Mouse (Mus musculus): ENCODE measurements at regions not wholly inside any gene's neighbourhood (a gene's known extent, or its start where the extent isn't known, plus 50 kb on each side); places are given as distances from the start of the nearest gene placed in this dataset.

- no peak overlapping the region for H3K4me3 ChIP-seq (replicated peaks; ENCODE audit: low read length)
- H3K27me3 ChIP-seq (replicated peaks; ENCODE audit: control insufficient read depth, insufficient read depth, low read length): 0 out of 2 replicates have a peak, but pooled peaks cover 9% of the 10 kb centered on the region
- no peak for ATAC-seq
- WGBS: 9% methylated on average over 5 of the region's 5 CpGs
- no peak overlapping the region for H3K4me2 ChIP-seq (ENCODE audit: low read length)
- H3K9ac ChIP-seq (replicated peaks; ENCODE audit: low read depth, low read length): no peak overlapping the region
- H3K9me3 ChIP-seq (ENCODE audit: control insufficient read depth, low read length): no peaks in the 10 kb centered on the region; the same call in 1 of the 2 replicates
- H3K27ac ChIP-seq (ENCODE audit: low read length): no peak overlapping the region
- H3K4me1 ChIP-seq (replicated peaks; ENCODE audit: control insufficient read depth, insufficient read depth, low read length): peaks cover 26% of the 10 kb centered on the region
- H3K36me3 ChIP-seq (ENCODE audit: control insufficient read depth, insufficient read depth): no peaks in the 10 kb centered on the region
Observed at GRCm38 (mm10) chr9:23012130-23012529, 210.7 kb upstream of the Bmper start.

DNA sequence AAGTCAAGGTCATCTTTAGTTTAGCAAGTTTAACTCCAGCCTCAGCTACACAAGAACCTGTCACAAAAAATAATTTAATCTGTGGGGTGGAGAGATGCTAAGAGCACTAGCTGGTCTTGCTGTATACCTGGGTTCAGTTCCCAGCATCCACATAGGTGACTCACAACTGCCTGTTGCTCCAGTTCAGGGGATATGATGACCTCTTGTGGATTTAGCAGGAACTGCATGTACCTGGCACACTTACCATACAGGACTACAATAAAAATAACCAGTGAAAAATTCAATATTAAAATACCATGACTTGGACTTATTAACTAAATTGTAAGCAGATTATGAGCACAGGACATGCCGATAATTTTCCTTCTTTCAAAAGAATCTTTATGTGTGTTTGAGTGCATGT is 206.1 kb upstream of the Bmper start:
- Histone ChIP-seq H3K4me1 (replicated peaks; ENCODE audit: control insufficient read depth, insufficient read depth, low read length) (peaks cover 5% of the 10 kb centered on the region), H3K4me3 (replicated peaks; ENCODE audit: low read length) (no peak overlapping the region), H3K4me2 (ENCODE audit: low read length) (no peak overlapping the region), H3K36me3 (ENCODE audit: control insufficient read depth, insufficient read depth) (no peaks in the 10 kb centered on the region), H3K27me3 (replicated peaks; ENCODE audit: control insufficient read depth, insufficient read depth, low read length) (no peaks in the 10 kb centered on the region), H3K27ac (ENCODE audit: low read length) (no peak overlapping the region), H3K9me3 (ENCODE audit: control insufficient read depth, low read length) (no peaks in the 10 kb centered on the region; the same call in 1 of the 2 replicates), H3K9ac (replicated peaks; ENCODE audit: low read depth, low read length) (no peak overlapping the region)
- 100% methylated on average over 1 of the region's 1 CpGs for WGBS
- ATAC-seq: no peak

DNA sequence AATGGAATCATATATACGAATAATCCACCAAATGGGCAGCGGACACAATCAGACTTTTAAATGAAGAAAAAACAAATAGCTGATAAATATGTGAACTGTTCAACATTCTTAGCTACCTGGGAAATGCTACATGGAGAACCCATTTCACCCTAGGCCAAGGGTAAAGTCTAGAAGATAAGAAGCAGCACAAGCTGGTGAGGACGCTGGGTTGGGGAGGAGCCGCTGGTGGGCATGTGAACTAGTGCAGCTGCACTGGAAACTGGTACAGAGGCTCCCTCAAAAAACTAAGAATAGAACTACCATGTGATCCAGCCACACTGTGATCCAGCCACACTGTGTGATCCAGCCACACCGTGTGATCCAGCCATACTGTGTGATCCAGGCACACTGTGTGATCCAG is 198.8 kb upstream of the Bmper start:
- WGBS: 93% methylated on average over 5 of the region's 5 CpGs
- H3K9ac ChIP-seq (replicated peaks; ENCODE audit: low read depth, low read length): no peak overlapping the region
- no peak overlapping the region for H3K4me2 ChIP-seq (ENCODE audit: low read length)
- H3K27ac ChIP-seq (ENCODE audit: low read length): no peak overlapping the region
- H3K4me1 ChIP-seq (replicated peaks; ENCODE audit: control insufficient read depth, insufficient read depth, low read length): peaks cover 5% of the 10 kb centered on the region
- no peak overlapping the region for H3K4me3 ChIP-seq (replicated peaks; ENCODE audit: low read length)
- no peaks in the 10 kb centered on the region for H3K36me3 ChIP-seq (ENCODE audit: control insufficient read depth, insufficient read depth)
- ATAC-seq: no peak
- H3K9me3 ChIP-seq (ENCODE audit: control insufficient read depth, low read length): no peaks in the 10 kb centered on the region
- no peaks in the 10 kb centered on the region for H3K27me3 ChIP-seq (replicated peaks; ENCODE audit: control insufficient read depth, insufficient read depth, low read length)

DNA sequence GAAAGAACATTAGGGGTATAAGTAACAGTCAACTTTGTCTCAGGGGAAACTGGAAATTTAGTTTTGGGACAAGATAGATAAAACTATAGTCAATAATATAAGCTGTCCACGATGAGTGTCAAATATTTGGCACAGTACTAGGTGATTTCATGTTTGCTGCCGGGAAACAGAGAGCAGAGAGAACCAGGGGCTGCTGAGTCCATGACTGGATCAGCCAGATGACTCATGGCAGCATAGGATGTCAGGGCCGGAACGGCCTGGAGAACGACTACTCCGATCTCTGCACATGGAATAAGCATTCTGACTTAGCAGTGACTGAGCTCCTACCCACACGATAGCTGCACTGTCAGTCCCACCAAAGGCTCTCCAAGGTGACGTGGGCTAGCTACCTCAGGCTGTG is 197.6 kb upstream of the Bmper start:
- H3K36me3 ChIP-seq (ENCODE audit: control insufficient read depth, insufficient read depth): no peaks in the 10 kb centered on the region
- H3K9ac ChIP-seq (replicated peaks; ENCODE audit: low read depth, low read length): no peak overlapping the region
- no peak for ATAC-seq
- H3K4me1 ChIP-seq (replicated peaks; ENCODE audit: control insufficient read depth, insufficient read depth, low read length): peaks cover 5% of the 10 kb centered on the region
- H3K27ac ChIP-seq (ENCODE audit: low read length): no peak overlapping the region
- no peak overlapping the region for H3K4me2 ChIP-seq (ENCODE audit: low read length)
- no peaks in the 10 kb centered on the region for H3K9me3 ChIP-seq (ENCODE audit: control insufficient read depth, low read length)
- H3K27me3 ChIP-seq (replicated peaks; ENCODE audit: control insufficient read depth, insufficient read depth, low read length): no peaks in the 10 kb centered on the region
- 96% methylated on average over 8 of the region's 8 CpGs for WGBS
- no peak overlapping the region for H3K4me3 ChIP-seq (replicated peaks; ENCODE audit: low read length)

DNA sequence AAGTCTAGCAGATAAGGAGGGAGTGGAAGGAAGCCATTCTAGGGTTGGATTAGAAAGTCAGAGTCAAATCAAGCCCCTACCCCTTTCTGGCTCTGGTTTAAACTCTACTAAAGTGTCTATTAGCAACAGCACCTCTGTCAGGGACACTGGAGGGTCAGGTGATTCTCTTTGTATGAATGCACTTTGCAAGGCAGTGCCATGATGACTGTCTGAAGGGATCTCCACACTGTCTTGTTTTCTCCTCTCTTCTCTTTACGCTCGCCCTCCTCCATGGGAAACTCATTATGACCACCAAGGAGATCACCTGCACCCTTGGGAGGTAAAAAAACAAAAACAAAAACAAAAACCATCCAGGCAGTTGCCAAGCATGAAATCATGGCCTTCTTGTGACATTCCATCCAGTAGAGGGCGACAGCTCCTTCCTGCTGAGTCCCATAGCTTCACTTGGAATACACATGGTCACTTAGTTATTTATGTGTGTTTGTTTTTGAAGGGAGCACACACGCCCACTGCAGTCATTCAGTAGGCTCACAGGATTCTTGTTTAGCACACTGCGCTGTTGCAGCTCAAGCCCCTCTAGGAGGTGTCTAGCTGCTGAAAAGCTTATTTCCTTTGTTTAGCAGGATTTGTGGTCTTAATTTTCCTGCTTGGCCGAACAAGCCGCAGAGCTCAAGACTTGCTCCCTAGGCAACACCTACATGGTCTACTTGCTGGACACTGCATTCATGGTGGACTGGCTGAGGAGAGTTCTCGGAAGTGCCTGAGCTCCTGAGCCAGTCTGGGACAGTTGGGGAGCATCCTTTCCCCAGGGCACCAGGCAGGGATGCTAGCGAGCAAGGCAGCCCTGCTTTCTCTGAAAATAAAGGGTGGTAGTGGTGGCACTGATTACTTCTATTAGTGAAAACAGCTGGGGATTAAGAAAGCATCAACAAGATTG is 195.2 kb upstream of the Bmper start:
- Histone ChIP-seq H3K4me3 (replicated peaks; ENCODE audit: low read length) (no peak overlapping the region), H3K9ac (replicated peaks; ENCODE audit: low read depth, low read length) (0 out of 2 replicates have a peak overlapping the region, but pooled peaks have one; percentile 4), H3K4me1 (replicated peaks; ENCODE audit: control insufficient read depth, insufficient read depth, low read length) (peaks cover 5% of the 10 kb centered on the region), H3K27ac (ENCODE audit: low read length) (no peak overlapping the region), H3K36me3 (ENCODE audit: control insufficient read depth, insufficient read depth) (no peaks in the 10 kb centered on the region), H3K27me3 (replicated peaks; ENCODE audit: control insufficient read depth, insufficient read depth, low read length) (no peaks in the 10 kb centered on the region), H3K9me3 (ENCODE audit: control insufficient read depth, low read length) (no peaks in the 10 kb centered on the region), H3K4me2 (ENCODE audit: low read length) (no peak overlapping the region)
- peak; percentile 78 for ATAC-seq
- WGBS: 39% methylated on average over 9 of the region's 9 CpGs

DNA sequence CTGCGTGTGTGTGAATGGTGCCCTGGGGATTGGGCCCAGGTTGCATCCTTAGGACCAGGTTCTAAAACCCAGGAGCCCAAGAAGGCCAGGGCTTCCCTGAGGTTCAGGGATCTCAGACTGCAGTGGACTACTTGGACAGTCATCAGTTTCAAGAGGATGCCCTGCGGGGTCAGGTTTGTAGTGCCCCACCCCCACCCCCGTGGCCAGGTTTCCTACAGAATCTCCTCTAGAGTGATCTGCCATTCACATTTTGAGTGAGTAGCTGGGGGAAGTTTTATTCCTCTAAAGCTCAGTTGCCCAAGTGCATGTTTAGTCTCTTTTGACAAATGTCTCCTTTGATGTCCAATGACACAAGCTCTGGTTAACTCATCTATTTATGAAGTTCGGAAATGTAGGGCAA is 193.5 kb upstream of the Bmper start:
- H3K9ac ChIP-seq (replicated peaks; ENCODE audit: low read depth, low read length): no peak overlapping the region
- peaks cover 5% of the 10 kb centered on the region for H3K4me1 ChIP-seq (replicated peaks; ENCODE audit: control insufficient read depth, insufficient read depth, low read length)
- H3K27ac ChIP-seq (ENCODE audit: low read length): no peak overlapping the region
- H3K9me3 ChIP-seq (ENCODE audit: control insufficient read depth, low read length): no peaks in the 10 kb centered on the region
- H3K4me3 ChIP-seq (replicated peaks; ENCODE audit: low read length): no peak overlapping the region
- ATAC-seq: no peak
- no peaks in the 10 kb centered on the region for H3K27me3 ChIP-seq (replicated peaks; ENCODE audit: control insufficient read depth, insufficient read depth, low read length)
- no peaks in the 10 kb centered on the region for H3K36me3 ChIP-seq (ENCODE audit: control insufficient read depth, insufficient read depth)
- 87% methylated on average over 4 of the region's 4 CpGs for WGBS
- no peak overlapping the region for H3K4me2 ChIP-seq (ENCODE audit: low read length)

- H3K4me2 ChIP-seq (ENCODE audit: low read length): no peak overlapping the region
- no peak overlapping the region for H3K27ac ChIP-seq (ENCODE audit: low read length)
- no peaks in the 10 kb centered on the region for H3K36me3 ChIP-seq (ENCODE audit: control insufficient read depth, insufficient read depth)
- ATAC-seq: no peak
- H3K4me3 ChIP-seq (replicated peaks; ENCODE audit: low read length): no peak overlapping the region
- no peaks in the 10 kb centered on the region for H3K27me3 ChIP-seq (replicated peaks; ENCODE audit: control insufficient read depth, insufficient read depth, low read length)
- H3K4me1 ChIP-seq (replicated peaks; ENCODE audit: control insufficient read depth, insufficient read depth, low read length): peaks cover 5% of the 10 kb centered on the region
- WGBS: 87% methylated on average over 11 of the region's 11 CpGs
- H3K9me3 ChIP-seq (ENCODE audit: control insufficient read depth, low read length): no peaks in the 10 kb centered on the region
- no peak overlapping the region for H3K9ac ChIP-seq (replicated peaks; ENCODE audit: low read depth, low read length)
Observed at GRCm38 (mm10) chr9:23030138-23030537, 192.7 kb upstream of the Bmper start.

- Histone ChIP-seq H3K4me1 (replicated peaks; ENCODE audit: control insufficient read depth, insufficient read depth, low read length) (peaks cover 5% of the 10 kb centered on the region), H3K9me3 (ENCODE audit: control insufficient read depth, low read length) (no peaks in the 10 kb centered on the region), H3K27me3 (replicated peaks; ENCODE audit: control insufficient read depth, insufficient read depth, low read length) (no peaks in the 10 kb centered on the region), H3K9ac (replicated peaks; ENCODE audit: low read depth, low read length) (no peak overlapping the region), H3K4me3 (replicated peaks; ENCODE audit: low read length) (no peak overlapping the region), H3K36me3 (ENCODE audit: control insufficient read depth, insufficient read depth) (no peaks in the 10 kb centered on the region), H3K4me2 (ENCODE audit: low read length) (no peak overlapping the region), H3K27ac (ENCODE audit: low read length) (no peak overlapping the region)
- WGBS: 55% methylated on average over 2 of the region's 2 CpGs
- no peak for ATAC-seq
Observed at GRCm38 (mm10) chr9:23030546-23030945, 192.3 kb upstream of the Bmper start.

DNA sequence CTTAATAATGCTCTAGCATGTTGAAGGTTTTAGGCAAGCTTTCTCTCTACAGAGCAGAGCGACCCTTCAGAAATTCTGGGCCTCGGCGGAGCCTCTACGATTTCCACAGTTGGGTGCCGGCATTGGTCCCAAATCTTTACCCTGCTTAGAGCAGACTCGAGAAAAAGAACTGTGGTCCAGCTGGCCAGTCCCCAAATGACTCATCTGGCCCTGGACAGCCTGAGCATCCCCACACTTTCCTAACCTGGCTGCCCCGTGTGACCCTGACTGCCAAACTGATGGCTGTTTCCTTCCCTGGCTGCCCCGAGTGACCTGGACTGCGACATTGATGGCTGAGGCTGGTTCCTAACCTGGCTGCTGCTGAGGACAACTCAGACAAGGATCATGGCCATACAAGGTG is 191.0 kb upstream of the Bmper start:
- no peaks in the 10 kb centered on the region for H3K9me3 ChIP-seq (ENCODE audit: control insufficient read depth, low read length)
- WGBS: 91% methylated on average over 9 of the region's 9 CpGs
- H3K36me3 ChIP-seq (ENCODE audit: control insufficient read depth, insufficient read depth): no peaks in the 10 kb centered on the region
- no peak overlapping the region for H3K4me3 ChIP-seq (replicated peaks; ENCODE audit: low read length)
- no peak for ATAC-seq
- no peaks in the 10 kb centered on the region for H3K27me3 ChIP-seq (replicated peaks; ENCODE audit: control insufficient read depth, insufficient read depth, low read length)
- no peak overlapping the region for H3K4me2 ChIP-seq (ENCODE audit: low read length)
- H3K27ac ChIP-seq (ENCODE audit: low read length): no peak overlapping the region
- peaks cover 12% of the 10 kb centered on the region for H3K4me1 ChIP-seq (replicated peaks; ENCODE audit: control insufficient read depth, insufficient read depth, low read length)
- H3K9ac ChIP-seq (replicated peaks; ENCODE audit: low read depth, low read length): no peak overlapping the region

All from forebrain, embryonic 16.5 days (tissue).